Mouse (Mus musculus) CH12.LX (cell line): ENCODE data around the gene Notch1.

Source experiments
- CTCF ChIP-seq, 2 experiments: IDR thresholded peaks in 1 of 2; conservative IDR thresholded peaks in 1 of 2; 2 replicates each; pipeline ENCODE4 v1.5.1; 2011 to 2012; ENCODE audit warnings: low read depth in 2 of 2, low read length in 2 of 2, improper control_type of control experiment in 1 of 2, inconsistent platforms in 1 of 2, mild to moderate bottlenecking in 1 of 2, moderate library complexity in 1 of 2
- ELF1 ChIP-seq: IDR thresholded peaks from 2 replicates; pipeline ENCODE4 v1.6.1; 2014; ENCODE audit warnings: low read depth, mild to moderate bottlenecking, inconsistent platforms, low read length, improper control_type of control experiment
- JUND ChIP-seq: conservative IDR thresholded peaks from 2 replicates; pipeline ENCODE4 v1.6.1; 2011; ENCODE audit warnings: low read depth, low read length, improper control_type of control experiment
- MAX ChIP-seq: IDR thresholded peaks from 2 replicates; pipeline ENCODE4 v1.6.1; 2011; ENCODE audit warnings: low read length, improper control_type of control experiment
- NELFE ChIP-seq: IDR thresholded peaks from 2 replicates; pipeline ENCODE4 v1.6.1; 2011; ENCODE audit warnings: low read depth, low read length, improper control_type of control experiment
- POLR2A ChIP-seq: IDR thresholded peaks from 2 replicates; pipeline ENCODE4 v1.6.1; 2011; ENCODE audit warnings: low read depth, mild to moderate bottlenecking, improper control_type of control experiment, low read length
- POLR2AphosphoS2 ChIP-seq: IDR thresholded peaks from 2 replicates; pipeline ENCODE4 v1.6.1; 2011; ENCODE audit warnings: low read depth, low read length, improper control_type of control experiment
- SMC3 ChIP-seq: IDR thresholded peaks from 2 replicates; pipeline ENCODE4 v1.6.1; 2011; ENCODE audit warnings: low read depth, low read length, improper control_type of control experiment
- TBP ChIP-seq: conservative IDR thresholded peaks from 2 replicates; pipeline ENCODE4 v1.6.1; 2011; ENCODE audit warnings: low read depth, low read length, improper control_type of control experiment
- TCF12 ChIP-seq: IDR thresholded peaks from 2 replicates; pipeline ENCODE4 v1.6.1; 2014; ENCODE audit warnings: low read depth, mild to moderate bottlenecking, inconsistent platforms, low read length, improper control_type of control experiment
- ZNF384 ChIP-seq: IDR thresholded peaks from 2 replicates; pipeline ENCODE4 v1.6.1; 2012; ENCODE audit warnings: low read depth, low read length, improper control_type of control experiment, inconsistent platforms

DNA sequence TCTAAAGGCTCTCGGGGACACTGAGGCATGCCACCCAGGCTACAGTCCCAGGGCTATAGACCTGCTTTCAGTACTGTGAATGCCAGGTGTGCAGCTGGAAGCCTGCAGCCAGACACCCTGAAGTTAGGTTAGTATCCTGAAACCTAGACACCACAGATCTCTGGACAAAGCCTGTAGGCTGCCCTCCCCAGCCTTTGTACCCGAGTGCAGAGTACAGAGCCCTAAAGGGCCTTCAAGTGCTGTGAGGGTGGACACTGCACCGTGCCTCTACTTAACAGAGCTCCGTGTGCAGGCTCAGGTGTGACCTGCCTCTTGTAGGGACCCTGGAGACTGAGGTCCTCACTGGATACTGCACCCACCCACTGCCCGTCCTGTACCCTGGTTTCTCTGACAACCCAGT, 44.0 kb upstream of the Notch1 start:
- TF ChIP-seq JUND: no peak
- TF ChIP-seq CTCF (conservative IDR thresholded peaks at IDR 0.05 in 1 of 2, IDR thresholded peaks at IDR 0.05 in 1 of 2; ENCODE audit: low read depth in 2 of 2, low read length in 2 of 2): no peak
- TF ChIP-seq POLR2A: no peak
- TF ChIP-seq MAX: no peak
- TF ChIP-seq NELFE: no peak
- TF ChIP-seq TBP: no peak
- no peak for TF ChIP-seq POLR2AphosphoS2
- TF ChIP-seq ELF1: no peak
- TF ChIP-seq TCF12: no peak
- no peak for TF ChIP-seq SMC3
- no peak for TF ChIP-seq ZNF384
